Mouse (Mus musculus) lung, adult 2 months (tissue): ENCODE measurements around the gene Vdr. TPM values are rescaled to one million over a fixed set of nuclear protein-coding genes. Genes with fewer than 3 reads are reported as not detected.

Experiments used
- DNase-seq: peaks from one replicate; pipeline ENCODE4 v3.0.0; 2022
- H3K4me1 ChIP-seq: fragments of 200-500 bp; 2 replicates; pipeline ENCODE4 v1.6.1; 2011; ENCODE audit warnings: low read length; ENCODE audit not compliant: control insufficient read depth, insufficient read depth
- H3K4me3 ChIP-seq: fragments of 200-500 bp; replicated peaks from 2 replicates; pipeline ENCODE3; 2011; ENCODE audit warnings: low read depth, mild to moderate bottlenecking, control low read depth, low read length; ENCODE audit errors: extremely low read depth
- CTCF ChIP-seq: fragments of 200-500 bp; IDR thresholded peaks from 2 replicates; pipeline ENCODE4 v1.5.1; 2011; ENCODE audit warnings: mild to moderate bottlenecking, low read length, control low read depth; ENCODE audit not compliant: insufficient read depth
- POLR2A ChIP-seq: fragments of 200-500 bp; IDR thresholded peaks from 2 replicates; pipeline ENCODE4 v1.6.1; 2011; ENCODE audit warnings: low read depth, mild to moderate bottlenecking, control low read depth, low read length, borderline replicate concordance; ENCODE audit errors: extremely low read depth
- WGBS: fragments of 180-500 bp; shearing (Covaris S2); methylation state at CpG from one replicate; pipeline ENCODE4 v1.1.7; 2018; 5-methylcytosine and 5-hydroxymethylcytosine counted together
- polyA plus RNA-seq: library from polyadenylated mRNA; depleted of rRNA; stranded (reverse); fragments of >200 nt; gene quantifications from 2 replicates; pipeline ENCODE4 v1.2.3, GENCODE M21; 2012

The Vdr gene
- polyA plus RNA-seq, 1 experiment: 6.3 TPM

DNA sequence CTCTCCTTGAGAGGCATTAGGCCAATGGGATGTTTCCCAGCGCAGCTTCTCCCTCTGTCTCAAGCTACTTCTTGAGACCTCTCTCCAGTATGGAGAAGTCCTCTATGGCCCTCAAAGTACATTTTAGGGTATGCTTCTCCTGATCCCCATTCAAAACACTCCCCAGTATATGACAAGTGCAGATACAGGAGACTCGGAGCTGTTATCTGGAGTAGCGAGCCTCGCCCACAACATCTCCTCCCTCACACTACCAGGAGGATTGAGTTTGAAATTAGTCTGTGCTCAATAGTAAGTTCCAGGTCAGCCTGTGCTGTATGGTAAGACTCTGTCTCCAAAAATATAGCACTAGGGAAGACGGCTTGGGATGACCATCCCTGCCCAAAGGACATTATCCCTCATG is 59.4 kb downstream of the Vdr start:
- Histone ChIP-seq H3K4me3 (no peak overlapping the region), H3K4me1 (no peaks in the 10 kb centered on the region)
- DNase-seq: no peak
- TF ChIP-seq CTCF (no peak), POLR2A (no peak)
- WGBS: 85% methylated on average over 5 of the region's 5 CpGs

DNA sequence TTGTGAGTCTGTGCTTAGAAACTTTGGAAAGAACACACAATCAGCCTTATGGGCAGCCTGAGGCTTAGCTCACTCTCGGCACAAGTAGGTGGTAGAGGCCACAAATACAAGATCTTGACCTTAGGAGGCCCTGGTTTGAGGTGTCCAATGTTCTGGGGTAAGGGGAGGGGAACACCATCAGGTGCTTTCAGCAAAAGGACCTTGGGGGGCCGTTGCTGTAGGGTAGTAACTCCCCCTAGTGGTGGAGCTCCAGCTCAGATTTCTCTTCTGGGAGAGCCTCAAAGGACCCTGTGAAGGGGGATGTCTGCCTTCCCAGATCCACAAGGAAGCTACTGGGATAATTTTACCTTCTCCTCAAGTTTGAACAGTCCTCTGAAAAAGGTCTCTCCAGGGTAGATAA is 60.0 kb downstream of the Vdr start:
- 10% methylated on average over 2 of the region's 2 CpGs for WGBS

DNA sequence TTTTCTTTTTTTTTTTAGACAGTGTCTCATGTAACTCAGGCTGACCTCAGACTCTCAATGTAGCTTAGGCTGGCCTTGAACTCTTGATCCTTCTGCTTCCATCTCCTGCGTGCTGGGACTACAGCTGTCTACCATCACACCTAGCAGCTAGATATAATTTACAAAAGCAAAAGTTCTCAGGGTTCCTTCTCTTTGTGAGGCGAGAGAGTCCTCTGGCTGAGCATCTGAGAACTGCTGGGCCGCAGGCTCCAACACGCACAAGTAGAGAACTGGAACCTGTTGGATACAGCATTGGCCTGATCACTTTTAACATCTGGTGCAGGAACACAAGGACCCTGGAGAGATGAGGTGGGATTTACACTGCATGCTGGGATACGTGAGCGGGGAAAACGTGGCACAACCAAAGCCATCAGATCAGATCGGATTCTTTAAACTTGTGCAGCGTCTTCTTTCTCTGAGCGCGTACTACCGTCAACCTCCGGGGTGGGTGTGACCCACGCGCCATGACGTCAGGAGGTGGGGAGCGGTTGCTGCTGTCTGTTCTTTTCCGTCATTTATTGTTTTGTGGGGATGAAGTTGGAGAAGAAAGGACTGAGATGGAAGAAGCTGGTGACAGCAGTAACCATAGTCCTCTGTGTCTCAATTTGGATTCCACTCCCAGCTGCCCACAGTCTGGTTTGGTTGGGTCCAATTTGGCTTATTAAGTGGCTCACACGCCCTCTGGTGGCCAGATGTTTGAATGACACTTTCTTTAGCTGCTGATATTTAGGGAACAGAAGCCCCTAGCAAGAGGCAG is 61.1 kb downstream of the Vdr start:
- Histone ChIP-seq H3K4me1 (no peaks in the 10 kb centered on the region), H3K4me3 (peak overlapping the region; percentile 50)
- DNase-seq: peak; percentile 81
- TF ChIP-seq CTCF: peak; percentile 76
- no peak for TF ChIP-seq POLR2A
- WGBS: 4% methylated on average over 19 of the region's 19 CpGs

More for the DNA sequence above, 60.0 kb downstream of the Vdr start:
- peak; percentile 43 for DNase-seq
- Histone ChIP-seq H3K4me1 (no peaks in the 10 kb centered on the region), H3K4me3 (no peak overlapping the region)
- TF ChIP-seq POLR2A: no peak
- TF ChIP-seq CTCF: peak; percentile 57

DNA sequence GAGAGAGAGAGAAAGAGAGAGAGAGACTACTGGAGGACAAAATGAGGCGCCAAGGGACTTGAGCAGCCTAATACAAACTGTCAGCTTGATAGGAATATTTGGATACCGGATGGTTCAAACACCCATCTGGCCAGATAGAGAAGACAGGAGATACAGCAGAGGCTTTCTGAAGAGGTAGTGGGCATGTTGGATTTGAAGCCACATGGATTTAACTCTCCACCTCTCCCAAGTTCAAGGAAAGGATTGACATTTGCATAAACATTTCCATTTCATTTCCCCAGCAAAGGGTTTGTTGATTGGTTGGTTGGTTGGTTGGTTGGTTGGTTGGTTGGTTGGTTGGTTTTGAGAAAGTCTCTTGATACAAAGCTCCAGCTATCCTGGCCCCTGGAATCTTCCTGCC is 62.6 kb downstream of the Vdr start:
- 97% methylated on average over 2 of the region's 2 CpGs for WGBS
- TF ChIP-seq CTCF (no peak), POLR2A (no peak)
- H3K4me3 ChIP-seq: no peak overlapping the region
- H3K4me1 ChIP-seq: no peaks in the 10 kb centered on the region
- DNase-seq: no peak

DNA sequence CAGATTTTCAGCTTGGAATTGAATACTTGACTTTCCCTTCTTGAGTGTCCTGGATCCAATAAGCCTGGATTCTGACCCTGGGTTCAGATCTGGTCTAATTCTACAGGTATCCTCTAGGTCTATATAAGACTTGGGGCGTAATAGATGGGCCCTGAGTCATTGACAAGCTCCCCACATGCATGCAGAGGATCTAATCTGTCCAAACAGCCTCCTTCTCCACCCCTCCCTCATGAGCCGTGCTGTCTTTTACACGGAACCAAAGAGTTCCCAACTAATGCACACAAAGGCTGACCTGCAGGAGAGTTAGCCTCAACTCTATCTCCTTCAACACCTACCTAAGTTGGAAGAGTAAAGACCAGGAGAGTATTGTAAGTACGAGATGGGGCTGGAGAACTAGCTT is 63.1 kb downstream of the Vdr start:
- H3K4me1 ChIP-seq: no peaks in the 10 kb centered on the region
- TF ChIP-seq CTCF (no peak), POLR2A (no peak)
- H3K4me3 ChIP-seq: no peak overlapping the region
- 89% methylated on average over 4 of the region's 4 CpGs for WGBS
- no peak for DNase-seq

DNA sequence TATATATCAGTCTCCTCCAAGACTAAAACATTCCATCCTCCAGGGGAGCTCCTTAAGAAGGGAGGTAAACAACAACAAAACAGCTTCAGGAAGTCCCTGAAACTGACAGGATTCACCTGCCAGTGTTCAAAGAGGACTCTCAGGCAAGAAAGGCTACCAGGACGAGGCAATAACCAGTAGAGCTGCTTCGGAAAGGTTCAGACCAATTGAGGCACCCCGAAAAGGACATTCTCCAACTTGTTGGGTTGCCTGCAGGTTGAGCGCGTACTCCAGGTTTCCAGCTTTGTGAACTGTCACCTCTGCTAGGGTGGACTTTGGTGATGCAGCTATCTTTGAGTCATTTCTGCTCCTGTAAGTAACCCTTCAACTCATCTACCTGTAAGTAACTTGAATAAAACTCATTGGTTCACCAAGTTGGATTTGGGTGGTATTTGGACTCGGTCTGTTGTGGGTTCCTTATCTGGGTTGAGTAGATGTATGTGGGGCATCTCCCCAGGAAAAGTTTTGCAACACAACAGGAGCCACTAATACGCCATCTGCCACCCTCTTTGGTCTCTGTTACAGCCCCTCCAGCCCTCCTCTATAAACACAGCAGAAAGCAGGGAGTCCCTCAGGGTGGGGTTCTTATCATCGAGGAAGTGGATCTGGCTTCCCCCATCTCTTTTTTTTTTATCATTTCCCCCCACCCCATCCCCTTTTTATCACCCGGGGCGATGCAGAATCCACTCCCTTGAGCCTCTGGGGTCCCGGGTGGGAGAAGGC is 64.1 kb downstream of the Vdr start:
- Histone ChIP-seq H3K4me1 (no peaks in the 10 kb centered on the region), H3K4me3 (no peak overlapping the region)
- no peak for DNase-seq
- no peak for TF ChIP-seq POLR2A
- no peak for TF ChIP-seq CTCF
- WGBS: 86% methylated on average over 11 of the region's 11 CpGs

DNA sequence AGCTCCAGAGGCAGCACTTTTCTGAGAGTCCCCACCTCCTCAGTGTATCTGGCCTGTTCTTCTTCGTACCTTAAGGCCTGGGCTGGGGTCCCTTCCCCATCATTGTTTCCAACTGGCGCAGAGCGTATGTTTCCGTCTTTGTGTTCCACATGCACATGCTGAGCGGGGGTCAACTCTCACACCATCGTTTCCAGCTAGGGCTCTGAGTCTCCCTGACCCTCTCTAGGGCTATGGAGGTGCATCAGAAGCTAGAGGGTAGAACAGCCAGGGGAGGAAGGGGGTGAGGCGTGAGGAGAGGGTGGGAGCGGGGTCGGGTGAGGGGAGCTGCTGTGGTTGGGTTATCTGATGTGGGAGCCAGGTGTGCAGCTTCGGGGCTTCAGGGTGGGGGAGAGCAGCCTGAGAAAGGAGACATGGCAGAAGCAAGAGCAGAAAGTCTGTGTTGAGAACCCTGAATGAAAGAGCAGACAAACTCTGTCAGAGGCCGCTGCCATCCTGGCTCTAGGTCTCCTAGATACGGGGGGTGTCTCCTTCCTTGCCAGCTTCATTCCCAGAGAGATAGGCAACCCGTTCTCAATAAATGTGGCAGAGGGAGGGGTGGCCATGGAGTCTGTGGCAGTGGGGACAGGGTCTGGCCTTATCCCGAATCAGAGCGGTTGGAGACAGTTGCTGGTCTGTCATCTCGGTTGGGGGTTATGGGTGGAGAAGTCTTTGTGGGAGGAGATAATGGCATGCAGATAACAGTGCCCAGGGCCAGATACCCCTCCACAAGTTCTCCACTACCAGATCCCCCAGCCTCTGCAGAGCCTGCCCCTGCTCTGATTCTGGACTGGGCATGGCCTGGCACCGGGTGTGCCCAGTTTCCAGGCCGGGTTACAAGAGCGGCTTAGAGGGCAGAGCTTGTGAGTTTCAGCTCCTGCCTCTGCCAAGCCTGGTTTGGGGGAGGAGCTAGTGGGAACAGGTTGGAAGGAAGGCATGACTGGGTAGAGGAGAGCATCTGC is 66.1 kb downstream of the Vdr start, which contains the start of gene Hdac7:
TSS of gene Hdac7 (minus strand) at position 466 of the 998 bp plus-strand sequence.
- H3K4me3 ChIP-seq: no peak within 1 kb of the TSS
- TF ChIP-seq POLR2A (no peak), CTCF (no peak)
- peaks cover 11% of the 10 kb centered on the region for H3K4me1 ChIP-seq
- WGBS: 77% methylated on average over 19 of the region's 19 CpGs
- DNase-seq: peak; percentile 44

DNA sequence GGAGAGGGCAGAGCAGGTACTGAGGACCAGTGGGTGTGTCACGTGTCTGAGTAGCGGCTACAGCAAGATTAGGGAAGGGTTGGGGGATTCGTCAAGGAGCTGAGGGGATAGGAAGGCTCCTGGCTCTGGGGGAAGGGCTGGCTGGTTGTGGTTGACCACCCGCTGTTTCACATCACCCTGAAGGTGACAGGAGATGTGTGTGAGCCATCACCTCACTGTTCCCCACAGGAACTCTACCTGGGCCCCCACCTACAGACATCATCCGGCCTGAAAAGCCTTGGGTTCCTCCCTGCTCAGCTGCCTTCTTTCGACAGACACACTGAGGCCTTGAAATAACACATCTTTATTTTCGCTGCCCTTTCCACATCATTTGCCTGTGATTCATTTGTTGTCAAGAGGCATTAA is 67.2 kb downstream of the Vdr start:
- H3K4me3 ChIP-seq: no peak overlapping the region
- 84% methylated on average over 7 of the region's 7 CpGs for WGBS
- peaks cover 13% of the 10 kb centered on the region for H3K4me1 ChIP-seq
- TF ChIP-seq CTCF (no peak), POLR2A (no peak)
- no peak for DNase-seq

DNA sequence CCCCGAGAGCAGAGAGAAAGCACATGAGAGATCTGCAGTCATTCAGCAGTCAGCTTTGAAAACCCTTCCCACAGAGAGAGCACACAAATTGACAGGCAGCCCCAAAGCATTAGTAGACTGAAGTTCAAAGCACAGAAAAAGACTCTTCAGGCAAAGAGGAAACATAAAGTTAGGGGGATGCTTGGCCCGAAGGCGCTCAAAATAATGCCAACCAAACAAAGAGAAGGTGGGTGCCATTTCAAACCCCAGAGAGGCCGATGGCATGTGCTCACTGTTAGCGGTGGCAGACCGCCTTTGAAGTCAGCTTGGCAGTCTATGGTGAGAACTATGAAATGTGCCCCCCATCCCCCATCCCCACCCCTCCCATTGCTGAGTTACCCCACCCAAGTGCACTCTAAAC is 68.4 kb downstream of the Vdr start:
- no peak for DNase-seq
- 82% methylated on average over 6 of the region's 6 CpGs for WGBS
- peaks cover 24% of the 10 kb centered on the region for H3K4me1 ChIP-seq
- H3K4me3 ChIP-seq: no peak overlapping the region
- TF ChIP-seq POLR2A (no peak), CTCF (no peak)
